Mouse (Mus musculus) spleen, postnatal 36 days (tissue): ENCODE measurements at regions not wholly inside any gene's neighbourhood (a gene's known extent, or its start where the extent isn't known, plus 50 kb on each side); places are given as distances from the start of the nearest gene placed in this dataset.

Experiments
- DNase-seq, 2 experiments: peaks; one replicate each; pipeline ENCODE4 v3.0.0; 2022; ENCODE audit warnings: low spot score in 2 of 2, mixed read lengths in 1 of 2

DNA sequence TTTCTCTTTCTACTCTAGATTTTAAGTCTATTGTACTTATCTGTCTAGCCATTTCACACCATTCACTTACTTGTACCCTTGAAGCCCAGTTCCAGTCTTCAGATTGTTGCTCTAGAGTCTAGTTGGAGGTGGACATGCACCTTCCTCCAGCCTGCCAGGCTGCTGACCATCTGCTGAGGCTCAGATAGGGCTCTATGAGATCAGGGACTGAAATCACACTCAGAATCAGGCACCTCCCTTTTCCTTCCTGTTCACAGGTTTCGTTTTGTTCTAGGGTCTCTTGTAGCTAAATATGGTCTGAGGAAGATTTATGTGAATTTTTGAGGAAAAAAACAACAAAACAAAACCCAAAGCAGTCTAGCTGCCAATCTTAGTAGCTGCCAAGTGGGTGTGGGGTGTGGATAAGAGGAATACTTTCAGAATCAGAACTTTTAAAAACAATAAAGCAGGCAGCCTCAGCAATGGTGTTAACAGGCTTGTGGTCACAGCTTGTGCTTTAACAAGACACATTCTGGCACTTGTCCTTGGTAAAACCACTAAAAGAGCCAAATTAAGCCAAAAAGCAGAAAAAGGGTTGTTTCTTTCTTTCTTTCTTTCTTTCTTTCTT, 225.9 kb upstream of the Gvin1 start:
- DNase-seq = peak; percentile 34 to 44
